Mouse (Mus musculus): Measurements from ENCODE around the gene Gm17334. TPM values are rescaled to one million over a fixed set of nuclear protein-coding genes. Genes with fewer than 3 reads are reported as not detected.

Gene Gm17334
- polyA plus RNA-seq, 1 experiment from 2014 or later = not detected

GRCm38 (mm10) chr11:53779808-53780207 lies 6.8 kb upstream of the Gm17334 start:
- ATAC-seq (ENCODE audit: low FRiP score, low read depth) = no peak
- Histone ChIP-seq H3K9me3 (no peaks in the 10 kb centered on the region), H3K27me3 (no peaks in the 10 kb centered on the region), H3K36me3 (no peaks in the 10 kb centered on the region), H3K4me2 (replicated peaks) (no peak overlapping the region), H3K27ac (replicated peaks) (no peak overlapping the region), H3K9ac (replicated peaks) (no peak overlapping the region), H3K4me1 (no peaks in the 10 kb centered on the region), H3K4me3 (no peak overlapping the region)
- WGBS = 92% methylated on average over 2 of the region's 2 CpGs

DNA sequence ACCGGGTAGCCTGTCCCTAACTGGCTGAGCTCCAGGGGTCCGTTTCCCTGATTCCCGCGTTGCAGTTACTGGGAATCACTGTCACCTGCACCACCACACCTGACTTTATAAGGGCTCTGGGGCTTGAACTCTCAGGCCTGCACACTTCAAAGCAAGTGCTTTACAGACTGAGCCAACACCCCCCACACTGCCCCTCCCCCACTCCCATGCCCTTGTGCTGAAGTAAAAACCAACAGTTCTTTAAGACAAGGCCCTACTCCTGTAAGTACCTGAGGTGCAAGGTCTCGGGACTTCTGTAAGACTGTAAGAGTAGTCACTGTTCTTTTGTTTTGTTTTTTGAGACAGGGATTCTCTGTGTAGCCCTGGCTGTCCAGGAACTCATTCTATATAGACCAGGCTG lies 5.5 kb upstream of the Gm17334 start:
- no peak for ATAC-seq (ENCODE audit: low FRiP score, low read depth)
- no peaks in the 10 kb centered on the region for H3K4me1 ChIP-seq
- 86% methylated on average over 5 of the region's 5 CpGs for WGBS
- no peaks in the 10 kb centered on the region for H3K9me3 ChIP-seq
- no peak overlapping the region for H3K27ac ChIP-seq (replicated peaks)
- H3K27me3 ChIP-seq = no peaks in the 10 kb centered on the region
- no peak overlapping the region for H3K4me2 ChIP-seq (replicated peaks)
- no peak overlapping the region for H3K4me3 ChIP-seq
- no peak overlapping the region for H3K9ac ChIP-seq (replicated peaks)
- H3K36me3 ChIP-seq = no peaks in the 10 kb centered on the region

DNA sequence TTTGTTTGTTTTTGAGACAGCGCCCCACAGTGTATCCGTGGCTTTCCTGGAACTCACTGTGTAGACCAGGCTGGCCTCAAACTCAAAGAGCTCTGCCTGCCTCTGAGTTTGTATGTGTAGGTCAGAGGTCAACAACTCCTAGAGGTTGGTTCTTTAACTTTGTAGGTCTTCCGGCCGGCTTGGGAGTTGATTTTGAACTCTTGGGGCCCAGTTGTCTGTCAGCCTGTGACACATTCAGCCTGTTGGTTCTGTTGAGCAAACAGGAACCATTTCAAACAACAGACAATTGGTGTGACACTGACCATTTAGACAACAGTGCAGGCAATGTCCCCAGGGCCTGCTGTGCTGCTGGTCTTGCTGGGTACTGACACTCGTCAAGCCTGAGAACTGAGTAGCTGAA lies 4.7 kb upstream of the Gm17334 start:
- ATAC-seq (ENCODE audit: low FRiP score, low read depth) = no peak
- H3K4me2 ChIP-seq (replicated peaks) = no peak overlapping the region
- H3K4me1 ChIP-seq = no peaks in the 10 kb centered on the region
- H3K27me3 ChIP-seq = no peaks in the 10 kb centered on the region
- H3K27ac ChIP-seq (replicated peaks) = no peak overlapping the region
- H3K9me3 ChIP-seq = no peaks in the 10 kb centered on the region
- no peaks in the 10 kb centered on the region for H3K36me3 ChIP-seq
- H3K9ac ChIP-seq (replicated peaks) = no peak overlapping the region
- H3K4me3 ChIP-seq = no peak overlapping the region
- 73% methylated on average over 5 of the region's 5 CpGs for WGBS

- H3K4me2 ChIP-seq (replicated peaks) = no peak overlapping the region
- no peaks in the 10 kb centered on the region for H3K4me1 ChIP-seq
These were observed 1.8 kb upstream of the Gm17334 start for GRCm38 (mm10) chr11:53774659-53775255.

DNA sequence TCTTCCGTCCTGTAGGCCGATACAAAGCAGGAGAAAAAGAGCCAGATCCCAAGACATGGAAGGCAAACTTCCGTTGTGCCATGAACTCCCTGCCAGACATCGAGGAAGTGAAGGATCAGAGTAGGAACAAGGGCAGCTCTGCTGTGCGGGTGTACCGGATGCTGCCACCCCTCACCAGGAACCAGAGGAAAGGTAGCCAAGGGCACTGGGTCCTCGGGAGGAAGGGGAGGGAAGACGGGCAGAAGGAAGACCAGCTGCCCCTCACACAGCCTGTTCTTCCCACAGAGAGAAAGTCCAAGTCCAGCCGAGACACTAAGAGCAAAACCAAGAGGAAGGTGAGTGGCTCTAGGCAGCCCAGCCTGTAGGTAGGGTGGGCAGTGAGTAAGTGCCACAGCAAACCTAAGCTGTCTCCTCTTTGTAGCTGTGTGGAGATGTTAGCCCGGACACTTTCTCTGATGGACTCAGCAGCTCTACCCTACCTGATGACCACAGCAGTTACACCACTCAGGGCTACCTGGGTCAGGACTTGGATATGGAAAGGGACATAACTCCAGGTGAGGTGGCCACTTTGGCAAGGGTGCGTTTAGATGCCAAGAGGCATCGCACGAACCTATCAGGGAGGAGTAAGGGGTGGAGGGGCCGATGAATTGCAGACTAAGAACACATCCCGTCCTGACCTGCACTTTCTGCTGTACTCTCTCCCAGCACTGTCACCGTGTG lies 814 bp upstream of the Gm17334 start:
- Histone ChIP-seq H3K4me3 (no peak overlapping the region), H3K4me2 (replicated peaks) (no peak overlapping the region), H3K36me3 (no peaks in the 10 kb centered on the region), H3K4me1 (peaks cover 5% of the 10 kb centered on the region), H3K9ac (replicated peaks) (no peak overlapping the region), H3K27ac (replicated peaks) (no peak overlapping the region), H3K27me3 (peaks cover 27% of the 10 kb centered on the region), H3K9me3 (no peaks in the 10 kb centered on the region)
- WGBS = 92% methylated on average over 16 of the region's 16 CpGs
- no peak for ATAC-seq (ENCODE audit: low FRiP score, low read depth)

More at GRCm38 (mm10) chr11:53774659-53775255, 1.8 kb upstream of the Gm17334 start:
- no peaks in the 10 kb centered on the region for H3K36me3 ChIP-seq
- no peak overlapping the region for H3K27ac ChIP-seq (replicated peaks)
- ATAC-seq (ENCODE audit: low FRiP score, low read depth) = no peak
- H3K9me3 ChIP-seq = no peaks in the 10 kb centered on the region
- 84% methylated on average over 13 of the region's 13 CpGs for WGBS
- H3K9ac ChIP-seq (replicated peaks) = no peak overlapping the region
- peaks cover 17% of the 10 kb centered on the region for H3K27me3 ChIP-seq
- no peak overlapping the region for H3K4me3 ChIP-seq

GRCm38 (mm10) chr11:53772536-53772935 lies 451 bp downstream of the Gm17334 start:
- WGBS = 82% methylated on average over 9 of the region's 9 CpGs

GRCm38 (mm10) chr11:53771001-53771744 lies 1.8 kb downstream of the Gm17334 start:
- peak overlapping the region; percentile 89 for H3K4me2 ChIP-seq (replicated peaks)
- peaks cover 42% of the 10 kb centered on the region for H3K27me3 ChIP-seq
- no peak overlapping the region for H3K4me3 ChIP-seq
- H3K9ac ChIP-seq (replicated peaks) = no peak overlapping the region
- no peak for ATAC-seq (ENCODE audit: low FRiP score, low read depth)
- no peaks in the 10 kb centered on the region for H3K9me3 ChIP-seq
- 82% methylated on average over 11 of the region's 11 CpGs for WGBS
- H3K36me3 ChIP-seq = no peaks in the 10 kb centered on the region
- H3K27ac ChIP-seq (replicated peaks) = no peak overlapping the region
- H3K4me1 ChIP-seq = peaks cover 5% of the 10 kb centered on the region

More at GRCm38 (mm10) chr11:53772536-53772935, 451 bp downstream of the Gm17334 start:
- Histone ChIP-seq H3K27ac (replicated peaks) (no peak overlapping the region), H3K9me3 (no peaks in the 10 kb centered on the region), H3K4me1 (peaks cover 5% of the 10 kb centered on the region), H3K9ac (replicated peaks) (no peak overlapping the region), H3K27me3 (peaks cover 35% of the 10 kb centered on the region), H3K4me2 (replicated peaks) (no peak overlapping the region), H3K4me3 (no peak overlapping the region), H3K36me3 (no peaks in the 10 kb centered on the region)
- no peak for ATAC-seq (ENCODE audit: low FRiP score, low read depth)

GRCm38 (mm10) chr11:53770125-53770791 lies 2.7 kb downstream of the Gm17334 start:
- peaks cover 50% of the 10 kb centered on the region for H3K27me3 ChIP-seq

DNA sequence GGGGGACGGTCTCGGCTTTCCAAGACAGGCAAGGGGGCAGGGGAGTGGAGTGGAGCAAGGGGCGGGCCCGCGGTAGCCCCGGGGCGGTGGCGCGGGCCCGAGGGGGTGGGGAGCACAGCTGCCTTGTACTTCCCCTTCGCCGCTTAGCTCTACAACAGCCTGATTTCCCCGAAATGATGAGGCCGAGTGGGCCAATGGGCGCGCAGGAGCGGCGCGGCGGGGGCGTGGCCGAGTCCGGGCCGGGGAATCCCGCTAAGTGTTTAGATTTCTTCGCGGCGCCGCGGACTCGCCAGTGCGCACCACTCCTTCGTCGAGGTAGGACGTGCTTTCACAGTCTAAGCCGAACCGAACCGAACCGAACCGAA lies 3.2 kb downstream of the Gm17334 start, which contains the start of gene Irf1:
Irf1 (plus strand) TSS at position 255 of the 365 bp plus-strand sequence.
- 0% methylated on average over 40 of the region's 40 CpGs for WGBS
- Histone ChIP-seq H3K4me3 (peak within 1 kb of the TSS; percentile 60), H3K9me3 (no peaks in the 10 kb centered on the region), H3K36me3 (no peaks in the 10 kb centered on the region), H3K27me3 (peaks cover 55% of the 10 kb centered on the region), H3K9ac (replicated peaks) (peak within 1 kb of the TSS; percentile 56), H3K27ac (replicated peaks) (no peak within 1 kb of the TSS), H3K4me1 (peaks cover 5% of the 10 kb centered on the region), H3K4me2 (replicated peaks) (peak within 1 kb of the TSS; percentile 89)
- peak; percentile 93 for ATAC-seq (ENCODE audit: low FRiP score, low read depth)

More at GRCm38 (mm10) chr11:53770125-53770791, 2.7 kb downstream of the Gm17334 start:
- Histone ChIP-seq H3K9me3 (no peaks in the 10 kb centered on the region), H3K9ac (replicated peaks) (peak overlapping the region; percentile 56), H3K4me3 (peak overlapping the region; percentile 60), H3K27ac (replicated peaks) (no peak overlapping the region), H3K4me1 (peaks cover 5% of the 10 kb centered on the region), H3K36me3 (no peaks in the 10 kb centered on the region), H3K4me2 (replicated peaks) (peak overlapping the region; percentile 89)
- WGBS = under 1% methylated on average over 75 of the region's 75 CpGs
- ATAC-seq (ENCODE audit: low FRiP score, low read depth) = peak; percentile 73

GRCm38 (mm10) chr11:53769185-53769576 lies 3.8 kb downstream of the Gm17334 start:
- H3K4me1 ChIP-seq = peaks cover 5% of the 10 kb centered on the region
- peak overlapping the region; percentile 60 for H3K4me3 ChIP-seq
- peak overlapping the region; percentile 89 for H3K4me2 ChIP-seq (replicated peaks)
- H3K36me3 ChIP-seq = no peaks in the 10 kb centered on the region
- H3K9ac ChIP-seq (replicated peaks) = no peak overlapping the region
- no peaks in the 10 kb centered on the region for H3K9me3 ChIP-seq
- peaks cover 59% of the 10 kb centered on the region for H3K27me3 ChIP-seq
- 57% methylated on average over 12 of the region's 12 CpGs for WGBS
- H3K27ac ChIP-seq (replicated peaks) = no peak overlapping the region
- ATAC-seq (ENCODE audit: low FRiP score, low read depth) = no peak

DNA sequence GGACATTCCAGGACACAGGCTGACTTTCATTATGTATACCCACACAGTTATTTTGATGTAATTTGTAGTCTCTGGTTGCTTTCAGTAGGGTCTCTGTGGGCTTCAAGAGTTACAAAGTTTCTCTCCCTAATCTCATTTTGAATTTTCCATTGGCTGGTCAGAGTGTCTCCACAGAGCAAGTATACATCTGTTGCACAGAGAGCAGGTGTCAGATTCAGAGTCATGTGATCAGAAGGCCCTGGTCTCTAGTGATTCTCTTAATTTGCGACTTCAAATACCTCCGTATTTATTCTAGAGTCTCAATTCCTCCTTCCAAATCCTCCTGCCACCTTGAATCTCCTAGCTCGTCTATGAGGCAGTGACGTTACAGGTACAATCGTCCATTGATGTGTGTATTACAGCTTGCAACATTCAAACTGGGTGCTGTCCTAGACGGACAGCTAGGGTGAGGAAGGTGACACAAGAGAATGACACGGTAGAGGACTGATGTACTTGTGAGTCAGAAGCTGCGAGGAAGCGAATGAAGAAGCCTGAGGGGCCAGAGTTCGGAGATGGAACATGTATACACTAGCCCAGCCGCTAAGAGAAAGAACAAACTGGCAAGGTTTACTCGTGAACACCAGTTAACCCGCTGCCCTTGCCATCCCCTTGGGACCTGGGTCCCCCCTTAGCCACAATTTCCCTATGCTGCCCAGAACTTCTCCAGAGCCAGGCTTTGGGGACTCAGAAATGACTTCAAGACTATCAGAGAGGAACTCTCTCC lies 4.4 kb downstream of the Gm17334 start:
- peaks cover 65% of the 10 kb centered on the region for H3K27me3 ChIP-seq
- no peaks in the 10 kb centered on the region for H3K36me3 ChIP-seq
- 74% methylated on average over 13 of the region's 13 CpGs for WGBS
- no peak overlapping the region for H3K27ac ChIP-seq (replicated peaks)
- no peak overlapping the region for H3K4me2 ChIP-seq (replicated peaks)
- peaks cover 10% of the 10 kb centered on the region for H3K4me1 ChIP-seq
- ATAC-seq (ENCODE audit: low FRiP score, low read depth) = no peak
- H3K4me3 ChIP-seq = no peak overlapping the region
- H3K9me3 ChIP-seq = no peaks in the 10 kb centered on the region
- no peak overlapping the region for H3K9ac ChIP-seq (replicated peaks)

Data from midbrain, embryonic 12.5 days (tissue).